In the genomic region with DNA sequence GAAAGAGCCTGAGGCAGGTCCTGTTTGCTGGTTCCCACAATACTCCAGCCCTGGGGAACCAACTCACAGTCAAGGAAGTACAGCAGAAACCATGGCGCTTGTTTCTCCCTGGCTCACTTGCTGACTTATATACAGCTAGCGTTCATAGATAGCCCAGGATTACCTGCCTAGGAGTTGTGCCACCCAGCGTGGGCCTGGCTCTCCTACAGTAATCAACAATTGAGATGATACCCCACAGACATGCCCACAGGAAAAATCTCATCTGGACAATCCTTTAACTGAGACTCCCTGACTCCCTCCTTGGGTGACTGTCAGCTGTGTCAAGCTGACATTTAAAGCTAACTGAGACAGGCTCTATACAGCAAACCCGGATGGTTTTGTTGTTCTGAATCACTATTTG, we compare ENCODE assay signal across 30 mouse cellular contexts.
"Had no signal": no experiment of that assay in that cellular context is flagged by ENCODE, and none has a peak within 500 bp of the region (broad histone marks: within the 10 kb centered on the region; RNA-seq: fewer than 3 reads in every experiment).

No protein-coding gene starts in this region.

- H3K4me1 ChIP-seq: limb, embryonic 10.5 days; limb, embryonic 12.5 days; limb, embryonic 13.5 days; limb, embryonic 15.5 days; liver, embryonic 12.5 days; liver, embryonic 13.5 days; liver, embryonic 15.5 days; lung, embryonic 15.5 days; megakaryocyte, embryonic 14.5 days had no signal

- DNase-seq: left cerebral cortex, postnatal 4 days; liver; liver, embryonic 13.5 days; liver, postnatal 0 days; lung, adult 18-20 months; lung, adult 2 months; lung, embryonic 14.5 days; lung, postnatal 10 days; lung, postnatal 14 days; lung, postnatal 36 days; lung, postnatal 4 days; midbrain, embryonic 14.5 days had no signal

- H3K27ac ChIP-seq: left cerebral cortex, adult 2 months; limb, embryonic 10.5 days; limb, embryonic 12.5 days; limb, embryonic 13.5 days; limb, embryonic 15.5 days; liver, embryonic 12.5 days; liver, embryonic 13.5 days; liver, embryonic 14.5 days; liver, embryonic 15.5 days; lung, embryonic 15.5 days; macrophage; midbrain, embryonic 10.5 days; midbrain, embryonic 12.5 days; midbrain, embryonic 15.5 days had no signal

- H3K9me3 ChIP-seq: limb, embryonic 10.5 days; limb, embryonic 12.5 days; limb, embryonic 13.5 days; limb, embryonic 15.5 days; liver, embryonic 12.5 days; liver, embryonic 13.5 days; liver, embryonic 15.5 days; lung, embryonic 15.5 days; midbrain, embryonic 10.5 days; midbrain, embryonic 12.5 days; midbrain, embryonic 15.5 days had no signal

- H3K9ac ChIP-seq: limb, embryonic 12.5 days; limb, embryonic 13.5 days; limb, embryonic 15.5 days; liver, embryonic 12.5 days; liver, embryonic 13.5 days; liver, embryonic 14.5 days; liver, embryonic 15.5 days; liver, postnatal 0 days; lung, embryonic 14.5 days; lung, embryonic 15.5 days; midbrain, embryonic 12.5 days; midbrain, embryonic 15.5 days had no signal

- H3K4me2 ChIP-seq: limb, embryonic 12.5 days; limb, embryonic 13.5 days; limb, embryonic 15.5 days; liver, embryonic 11.5 days; liver, embryonic 12.5 days; liver, embryonic 13.5 days; liver, embryonic 15.5 days; lung, embryonic 14.5 days; lung, embryonic 15.5 days; midbrain, embryonic 12.5 days; midbrain, embryonic 15.5 days had no signal

- H3K27me3 ChIP-seq: limb, embryonic 12.5 days; limb, embryonic 13.5 days; limb, embryonic 15.5 days; liver, embryonic 12.5 days; liver, embryonic 13.5 days; liver, embryonic 15.5 days; megakaryocyte, embryonic 14.5 days; midbrain, embryonic 15.5 days had no signal

- ATAC-seq: liver, embryonic 12.5 days; liver, postnatal 0 days; lung, postnatal 0 days; midbrain, embryonic 15.5 days; midbrain, embryonic 16.5 days had no signal

- H3K36me3 ChIP-seq: limb, embryonic 10.5 days; limb, embryonic 12.5 days; limb, embryonic 13.5 days; limb, embryonic 15.5 days; liver, embryonic 12.5 days; liver, embryonic 13.5 days; liver, embryonic 15.5 days; lung, embryonic 15.5 days; midbrain, embryonic 10.5 days; midbrain, embryonic 12.5 days; midbrain, embryonic 15.5 days had no signal

- H3K4me3 ChIP-seq: left cerebral cortex, adult 2 months; limb, embryonic 10.5 days; limb, embryonic 12.5 days; limb, embryonic 13.5 days; limb, embryonic 15.5 days; liver, embryonic 12.5 days; liver, embryonic 13.5 days; liver, embryonic 15.5 days; lung, embryonic 15.5 days; megakaryocyte, embryonic 14.5 days; midbrain, embryonic 10.5 days; midbrain, embryonic 12.5 days; midbrain, embryonic 15.5 days; myocyte had no signal
